Mouse (Mus musculus): ENCODE results near the gene Zdhhc24.

The Zdhhc24 gene

GRCm38 (mm10) chr19:4879324-4879703, 846 bp downstream of the Zdhhc24 start:
- no peak for DNase-seq

- no peak for DNase-seq
These were observed 5.5 kb downstream of the Zdhhc24 start for GRCm38 (mm10) chr19:4883961-4884360.

- DNase-seq: no peak
These were observed 11.3 kb downstream of the Zdhhc24 start for GRCm38 (mm10) chr19:4889791-4890190.

- no peak for DNase-seq
These were observed 13.3 kb downstream of the Zdhhc24 start for GRCm38 (mm10) chr19:4891798-4892197.

- no peak for DNase-seq
These were observed 18.5 kb downstream of the Zdhhc24 start for GRCm38 (mm10) chr19:4896780-4897520.

GRCm38 (mm10) chr19:4898972-4899371, 20.5 kb downstream of the Zdhhc24 start:
- DNase-seq: no peak

GRCm38 (mm10) chr19:4899888-4900287, 21.4 kb downstream of the Zdhhc24 start:
- DNase-seq: no peak

- peak; percentile 78 for DNase-seq
These were observed 27.7 kb downstream of the Zdhhc24 start, which contains the start of gene Bbs1 for GRCm38 (mm10) chr19:4905979-4906794. Gene Bbs1, minus strand, starts transcription at chr19:4906628.

GRCm38 (mm10) chr19:4908107-4908506, 29.6 kb downstream of the Zdhhc24 start:
- DNase-seq: no peak

GRCm38 (mm10) chr19:4909376-4909775, 30.9 kb downstream of the Zdhhc24 start:
- no peak for DNase-seq

GRCm38 (mm10) chr19:4915924-4916603, 37.6 kb downstream of the Zdhhc24 start:
- no peak for DNase-seq

GRCm38 (mm10) chr19:4916827-4917226, 38.4 kb downstream of the Zdhhc24 start:
- no peak for DNase-seq

GRCm38 (mm10) chr19:4919652-4920051, 41.2 kb downstream of the Zdhhc24 start:
- no peak for DNase-seq

- DNase-seq: no peak
These were observed 46.8 kb downstream of the Zdhhc24 start for GRCm38 (mm10) chr19:4925121-4925860.

GRCm38 (mm10) chr19:4927904-4928531, 49.5 kb downstream of the Zdhhc24 start, which contains the start of gene Dpp3:
Gene Dpp3, minus strand, starts transcription at chr19:4928287.
- peak; percentile 96 for DNase-seq

- no peak for DNase-seq
These were observed 50.3 kb downstream of the Zdhhc24 start for GRCm38 (mm10) chr19:4928781-4929180.
